Mouse (Mus musculus): ENCODE measurements around the gene Syp. TPM values are rescaled to one million over a fixed set of nuclear protein-coding genes. Genes with fewer than 3 reads are reported as not detected.

Syp gene
- polyA plus RNA-seq, 1 experiment = 0.27 TPM

DNA sequence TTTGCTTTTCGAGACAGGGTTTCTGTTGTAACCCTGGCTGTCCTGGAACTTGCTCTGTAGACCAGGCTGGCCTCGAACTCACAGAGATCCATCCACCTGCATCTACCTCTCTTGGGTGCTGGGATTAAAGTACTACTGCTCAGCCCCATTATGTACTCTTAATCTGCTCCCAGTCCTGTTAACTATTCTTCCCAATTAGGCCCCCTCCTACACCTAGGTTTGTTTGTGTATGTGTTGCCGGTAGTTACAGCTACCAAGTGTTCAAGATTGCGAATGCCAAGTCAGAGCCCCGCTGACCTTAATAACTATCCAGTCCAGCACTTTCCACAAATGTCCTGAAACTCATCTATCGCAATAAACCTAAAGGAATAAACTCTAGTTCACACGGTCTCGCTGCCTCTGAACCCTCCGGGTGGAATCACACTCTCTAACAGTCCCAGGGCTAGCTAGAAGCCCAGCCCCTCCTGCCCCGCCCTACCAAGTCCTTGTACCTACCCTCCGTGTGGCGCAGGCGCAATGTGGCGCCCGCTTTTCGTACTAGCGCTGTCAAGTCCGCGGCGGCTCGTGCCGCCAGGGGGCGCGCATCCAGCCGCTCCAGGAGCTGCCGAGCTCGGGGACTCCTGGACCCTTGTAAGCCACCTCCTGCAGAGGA is 41.3 kb downstream of the Syp start:
- no peak for TF ChIP-seq GATA1 (IDR thresholded peaks at IDR 0.05; ENCODE audit: low read length)

GRCm38 (mm10) chrX:7680057-7680412 is 41.8 kb downstream of the Syp start:
- no peak for TF ChIP-seq GATA1 (IDR thresholded peaks at IDR 0.05; ENCODE audit: low read length)

GRCm38 (mm10) chrX:7680864-7681263 is 42.6 kb downstream of the Syp start, which contains the start of gene Magix:
Gene Magix, minus strand, starts transcription at chrX:7681251.
- TF ChIP-seq GATA1 (IDR thresholded peaks at IDR 0.05; ENCODE audit: low read length) = no peak

- TF ChIP-seq GATA1 (IDR thresholded peaks at IDR 0.05; ENCODE audit: low read length) = no peak
These were observed 50.0 kb downstream of the Syp start for GRCm38 (mm10) chrX:7688321-7688720.

- no peak for TF ChIP-seq GATA1 (IDR thresholded peaks at IDR 0.05; ENCODE audit: low read length)
These were observed 52.2 kb downstream of the Syp start for GRCm38 (mm10) chrX:7690486-7690885.

DNA sequence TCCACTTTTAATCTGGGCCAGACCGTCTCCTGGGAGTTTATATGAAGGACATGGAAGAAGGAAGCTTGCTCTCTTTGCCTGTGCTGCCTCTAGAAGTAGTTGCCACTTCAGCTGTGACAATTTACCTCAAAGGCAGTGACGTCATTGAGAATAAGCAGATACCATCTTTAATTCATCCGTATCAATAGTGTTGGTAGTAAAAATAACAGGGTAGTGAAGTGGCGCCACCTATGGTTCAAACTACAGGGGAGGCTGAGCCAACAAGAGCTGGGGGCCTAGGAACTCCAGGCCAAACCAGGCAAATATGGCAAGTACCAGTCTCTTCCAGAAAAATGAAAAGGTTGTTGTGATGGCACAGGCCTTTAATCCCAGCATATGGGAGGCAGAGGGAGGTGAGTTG is 54.6 kb downstream of the Syp start:
- TF ChIP-seq GATA1 (IDR thresholded peaks at IDR 0.05; ENCODE audit: low read length) = no peak

DNA sequence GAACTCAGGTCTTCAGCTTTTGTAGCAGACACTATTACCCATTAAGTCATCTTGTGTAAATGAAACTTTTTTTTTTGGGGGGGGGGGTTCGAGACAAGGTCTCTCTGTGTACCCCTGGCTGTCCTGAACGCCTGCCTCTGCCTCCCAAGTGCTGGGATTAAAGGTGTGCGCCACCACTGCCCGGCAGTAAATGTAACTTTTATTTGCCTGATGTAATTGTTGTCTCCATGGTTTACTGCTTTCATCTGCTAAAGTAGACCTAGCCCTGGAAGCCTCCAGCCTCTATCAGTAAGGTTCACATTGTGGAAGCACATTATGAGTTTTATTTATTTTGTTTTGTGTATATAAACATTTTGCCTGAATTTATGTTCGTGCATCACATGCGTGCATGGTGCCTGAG is 58.2 kb downstream of the Syp start:
- no peak for TF ChIP-seq GATA1 (IDR thresholded peaks at IDR 0.05; ENCODE audit: low read length)

DNA sequence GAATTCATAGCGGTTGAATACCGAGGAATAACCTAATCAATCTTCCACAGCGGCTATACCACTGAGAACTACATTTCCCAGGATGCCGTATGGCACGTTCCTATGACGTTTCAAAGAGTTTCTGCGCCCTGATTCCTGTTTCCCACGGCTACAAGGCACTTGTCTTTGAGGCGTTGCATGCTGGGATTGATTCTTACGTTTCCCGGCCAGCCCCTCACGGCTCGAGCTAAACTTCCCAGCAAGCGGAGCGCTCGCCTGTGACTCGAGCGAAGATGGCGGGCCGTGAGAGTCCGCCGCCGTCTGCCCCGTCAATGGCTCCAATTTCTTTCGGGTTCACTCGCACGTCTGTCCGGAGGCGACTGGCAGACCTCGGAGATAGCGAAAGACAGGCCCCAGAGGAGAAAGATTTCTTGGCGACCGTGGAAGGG is 58.7 kb downstream of the Syp start, which contains the start of gene Gpkow:
Gene Gpkow (plus strand): TSS at position 178 of the 428 bp plus-strand sequence.
- TF ChIP-seq GATA1 (IDR thresholded peaks at IDR 0.05; ENCODE audit: low read length) = no peak

Other genes with a start within 250 kb of the Syp start
- 0.21 and 0.60 TPM in 2 replicates for gene Foxp3, start 64.8 kb upstream of the Syp start, polyA plus RNA-seq (2012)
- gene Ppp1r3f, start 64.2 kb upstream of the Syp start, polyA plus RNA-seq (2012) = 1.9 and 2.3 TPM in 2 replicates
- gene Ccdc22, start 33.0 kb upstream of the Syp start, polyA plus RNA-seq (2012) = 31.8 and 33.6 TPM in 2 replicates
- 0.02 and 0.10 TPM in 2 replicates for gene Cacna1f, start 31.4 kb upstream of the Syp start, polyA plus RNA-seq (2012)
- gene Prickle3, start 18.8 kb downstream of the Syp start, polyA plus RNA-seq (2012) = not detected in 2 replicates
- 8.9 and 13.9 TPM in 2 replicates for gene Plp2, start 32.9 kb downstream of the Syp start, polyA plus RNA-seq (2012)
- not detected in 2 replicates for gene Magix, start 42.8 kb downstream of the Syp start, polyA plus RNA-seq (2012)
- 6.1 and 9.3 TPM in 2 replicates for gene Gpkow, start 58.7 kb downstream of the Syp start, polyA plus RNA-seq (2012)
- 14.2 and 17.0 TPM in 2 replicates for gene Wdr45, start 75.9 kb downstream of the Syp start, polyA plus RNA-seq (2012)
- gene Gm45208, start 83.8 kb downstream of the Syp start, polyA plus RNA-seq (2012) = 1.5 and 4.7 TPM in 2 replicates
- 9.2 and 10.4 TPM in 2 replicates for gene Praf2, start 90.0 kb downstream of the Syp start, polyA plus RNA-seq (2012)
- gene Ccdc120, start 112.4 kb downstream of the Syp start, polyA plus RNA-seq (2012) = 9.6 and 11.4 TPM in 2 replicates
- gene Tfe3, start 124.1 kb downstream of the Syp start, polyA plus RNA-seq (2012) = 36.2 and 43.7 TPM in 2 replicates
- 23.3 and 28.3 TPM in 2 replicates for gene Gripap1, start 151.3 kb downstream of the Syp start, polyA plus RNA-seq (2012)
- gene Kcnd1, start 183.8 kb downstream of the Syp start, polyA plus RNA-seq (2012) = 0.22 and 0.31 TPM in 2 replicates
- gene Otud5, start 202.9 kb downstream of the Syp start, polyA plus RNA-seq (2012) = 71.5 and 82.8 TPM in 2 replicates
- gene Pim2, start 239.8 kb downstream of the Syp start, polyA plus RNA-seq (2012) = 14.2 and 14.5 TPM in 2 replicates
- gene Slc35a2, start 245.6 kb downstream of the Syp start, polyA plus RNA-seq (2012) = 60.7 and 69.5 TPM in 2 replicates

Data from G1E-ER4 (cell line).